Mouse (Mus musculus) megakaryocyte, adult 5-6 weeks (primary cell): ENCODE measurements around the gene Olfr666. TPM values are rescaled to one million over a fixed set of nuclear protein-coding genes. Genes with fewer than 3 reads are reported as not detected.
"Not testable (repeated sequence)": the region's sequence is repeated elsewhere in the genome, so short reads cannot be mapped to it uniquely, and the experiment has no call there.

ENCODE experiments used
- ATAC-seq: 2 replicates; pipeline ENCODE4 v1.8.0; 2016; ENCODE audit warnings: mild to moderate bottlenecking, inconsistent platforms; ENCODE audit not compliant: poor library complexity, severe bottlenecking
- total RNA-seq, 2 experiments: library from RNA; stranded (forward) in 1 of 2; stranded (reverse) in 1 of 2; fragments of 153-499, 151-499 nt in 1 of 2; fragments of 221-1000, 200-1000 nt in 1 of 2; gene quantifications; 2 replicates each; pipeline versions ENCODE4 v1.2.3 to v1.2.4; 2015 to 2017

Gene Olfr666
- total RNA-seq (2015) (not detected in 2 replicates), total RNA-seq (2017) (not detected in 2 replicates)

DNA sequence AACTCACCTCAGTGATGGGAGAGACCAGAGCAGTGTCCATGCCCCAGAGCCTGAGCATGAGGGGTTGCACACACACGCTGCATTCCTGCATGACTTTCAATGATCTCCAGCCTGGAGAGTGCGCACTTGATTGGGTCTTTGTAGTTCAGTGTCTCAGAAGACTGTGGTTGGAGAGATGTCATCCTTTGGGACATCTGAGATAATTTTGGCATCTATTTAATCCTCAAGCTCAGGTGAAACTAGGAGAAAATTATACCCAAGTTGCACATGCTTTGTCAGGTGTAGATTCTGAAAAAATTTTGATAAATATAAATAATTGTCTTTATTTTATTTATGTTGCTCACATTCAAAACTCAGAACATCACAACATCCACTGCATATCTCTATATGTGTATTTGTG is at the start of gene Olfr666:
Gene Olfr666, minus strand, starts transcription at position 101 of the 400 bp plus-strand sequence.
- no peak for ATAC-seq

DNA sequence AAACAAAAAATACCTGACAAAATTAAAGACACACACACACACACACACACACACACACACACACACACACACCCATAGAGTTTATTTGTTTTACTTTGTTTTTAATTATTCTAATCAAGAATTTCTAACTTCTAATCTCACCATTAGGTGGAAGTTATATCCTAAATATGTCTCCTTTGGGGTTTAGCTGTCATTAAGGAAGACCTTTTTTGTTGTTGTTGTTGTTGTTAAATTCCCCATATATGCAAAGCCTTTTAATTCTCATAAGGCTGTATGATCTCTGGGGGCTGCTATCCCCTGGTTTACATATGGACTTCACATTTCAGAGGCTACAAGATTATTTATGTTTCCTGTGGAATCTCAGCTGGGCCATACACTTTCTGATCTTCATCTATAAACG is 38.2 kb upstream of the Olfr666 start, which contains the start of gene Olfr669:
Gene Olfr669, plus strand, starts transcription at position 301 of the 400 bp plus-strand sequence.
- ATAC-seq: no peak

DNA sequence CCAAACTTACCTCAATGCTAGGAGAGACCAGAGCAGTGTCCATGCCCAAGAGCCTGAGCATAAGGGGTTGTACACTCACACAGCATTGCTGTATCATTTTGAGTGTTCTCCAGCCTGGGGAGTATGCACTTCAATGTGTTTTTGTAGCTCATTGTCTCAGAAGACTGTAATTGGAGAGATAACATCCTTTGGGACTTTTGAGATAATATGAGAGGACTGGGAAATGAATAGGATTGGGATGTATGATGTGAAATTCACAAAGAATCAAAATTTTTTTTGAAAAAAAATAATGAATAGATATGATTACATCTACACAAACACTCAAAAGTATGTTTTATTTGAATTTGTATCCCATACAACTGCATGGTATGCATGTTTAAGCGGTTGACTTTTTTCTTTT is 32.2 kb upstream of the Olfr666 start, which contains the start of gene Olfr668:
Gene Olfr668, minus strand, starts transcription at position 101 of the 400 bp plus-strand sequence.
- no peak for ATAC-seq

DNA sequence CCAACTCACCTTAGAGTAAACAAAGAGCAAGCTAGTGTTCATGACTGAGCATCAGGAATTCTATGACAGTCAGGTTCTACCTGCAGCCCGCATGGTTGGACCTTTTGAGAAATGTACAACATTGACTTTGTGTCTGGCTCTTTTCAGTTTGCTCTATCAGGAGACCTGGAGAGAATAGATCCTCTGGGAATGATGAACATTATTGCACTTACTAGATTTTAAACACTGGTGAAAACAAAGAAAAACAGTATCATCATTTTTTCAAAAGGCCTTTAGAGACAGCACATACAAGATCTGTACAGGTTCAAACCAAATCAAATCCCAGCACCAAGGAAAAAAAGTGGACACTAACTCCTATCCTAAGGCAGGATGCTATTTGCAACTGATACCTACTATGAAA is 25.6 kb upstream of the Olfr666 start, which contains the start of gene Olfr667:
Gene Olfr667, minus strand, starts transcription at position 101 of the 400 bp plus-strand sequence.
- ATAC-seq: no peak

DNA sequence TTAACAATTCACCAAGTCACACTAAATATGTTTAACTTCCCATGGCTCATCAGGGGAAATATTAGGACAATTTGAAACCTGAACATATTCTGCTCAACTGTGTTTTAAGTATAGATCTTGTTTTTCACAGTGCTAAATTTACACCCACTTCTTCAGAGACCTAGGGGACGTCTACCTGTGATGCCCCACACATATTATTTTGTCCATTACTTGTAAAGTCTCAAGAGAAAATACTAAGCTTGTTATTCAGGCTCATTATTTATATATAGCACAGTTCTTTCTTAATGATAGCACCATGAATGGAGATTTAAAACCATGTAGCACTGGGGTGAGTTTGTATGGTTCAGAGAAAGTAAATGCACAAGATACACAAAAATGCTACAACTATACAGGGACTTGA is 18.0 kb downstream of the Olfr666 start, which contains the start of gene Olfr665:
Gene Olfr665, plus strand, starts transcription at position 301 of the 400 bp plus-strand sequence.
- ATAC-seq: no peak

DNA sequence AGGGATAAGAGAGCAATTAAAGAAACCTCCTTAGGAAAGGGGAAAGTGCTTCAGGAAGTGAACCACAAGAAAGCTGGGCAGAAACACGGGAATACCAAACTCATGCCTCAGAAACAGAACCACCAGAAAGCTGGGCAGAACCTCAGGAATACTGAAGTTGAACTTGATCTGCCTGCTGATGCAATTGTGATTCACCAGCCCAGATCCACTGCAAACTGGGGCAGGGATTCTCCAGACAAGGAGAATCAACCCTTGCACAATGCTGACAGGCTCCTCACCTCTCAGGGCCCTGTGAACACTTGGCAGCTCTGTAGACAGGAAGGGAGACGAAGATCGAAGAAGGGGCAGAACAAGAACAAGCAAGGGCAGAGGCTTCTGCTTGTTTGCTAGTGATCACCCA is 34.4 kb downstream of the Olfr666 start:
- no peak for ATAC-seq

DNA sequence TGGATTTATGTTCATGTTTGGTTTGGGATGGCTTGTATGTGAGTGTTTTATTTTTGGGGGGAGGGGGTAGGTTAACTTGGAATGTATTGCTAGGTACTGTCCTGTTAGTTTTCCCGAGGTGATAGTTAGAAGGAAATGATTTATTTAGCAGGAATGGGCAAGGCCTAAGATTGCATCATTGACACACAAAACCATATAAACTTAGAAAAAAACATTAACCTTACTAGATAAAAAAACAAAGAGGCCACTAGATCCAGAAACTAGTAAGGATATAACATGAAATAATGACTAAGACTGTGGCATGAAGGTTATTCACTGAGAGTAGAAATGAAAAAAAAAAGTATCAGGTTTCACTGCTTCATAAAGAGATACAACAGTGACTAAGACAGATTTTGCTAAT is 38.1 kb downstream of the Olfr666 start:
- ATAC-seq: no peak

DNA sequence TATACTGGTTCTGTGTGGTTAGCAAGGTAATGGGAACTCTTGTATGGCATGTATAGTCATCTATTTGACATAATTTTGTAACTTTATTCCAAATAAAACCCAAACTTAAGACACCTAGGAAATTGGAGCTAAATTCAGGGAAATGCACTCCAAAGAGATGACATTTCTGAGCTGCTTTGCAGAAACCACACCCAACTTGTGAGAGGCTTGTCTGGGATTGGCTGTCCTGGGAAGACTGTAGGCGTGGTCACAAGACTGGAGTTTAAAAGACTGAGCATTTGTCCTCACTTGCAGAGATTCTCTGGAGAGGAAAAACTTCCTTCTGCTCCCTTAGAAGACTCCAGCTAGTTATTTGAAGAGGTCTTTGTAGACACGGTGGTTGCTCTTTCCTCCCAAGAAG is 39.0 kb downstream of the Olfr666 start, which contains the start of gene Usp17la:
Gene Usp17la, plus strand, starts transcription at position 301 of the 400 bp plus-strand sequence.
- not testable (repeated sequence) for ATAC-seq

DNA sequence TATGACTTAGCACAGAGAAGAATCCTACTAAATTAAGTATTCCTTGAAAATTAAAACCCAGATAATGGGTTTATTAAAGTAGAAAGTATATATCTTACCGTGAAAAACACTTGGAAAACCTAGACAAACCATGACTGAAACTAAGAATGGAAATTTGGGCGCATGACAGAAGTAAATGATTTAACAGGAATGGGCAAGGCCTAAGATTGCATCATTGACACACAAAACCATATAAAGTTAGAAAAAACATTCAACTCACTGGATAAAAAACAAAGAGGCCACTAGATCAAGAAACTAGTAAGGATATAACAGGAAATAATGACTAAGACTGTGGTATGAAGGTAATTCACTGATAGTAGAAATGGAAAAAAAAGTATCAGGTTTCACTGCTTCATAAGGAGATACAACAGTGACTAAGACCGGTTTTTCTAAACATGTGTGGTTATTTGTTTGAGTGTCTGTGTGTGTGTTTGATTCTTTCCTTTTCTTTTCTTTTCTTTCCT is 40.5 kb downstream of the Olfr666 start:
- no peak for ATAC-seq

DNA sequence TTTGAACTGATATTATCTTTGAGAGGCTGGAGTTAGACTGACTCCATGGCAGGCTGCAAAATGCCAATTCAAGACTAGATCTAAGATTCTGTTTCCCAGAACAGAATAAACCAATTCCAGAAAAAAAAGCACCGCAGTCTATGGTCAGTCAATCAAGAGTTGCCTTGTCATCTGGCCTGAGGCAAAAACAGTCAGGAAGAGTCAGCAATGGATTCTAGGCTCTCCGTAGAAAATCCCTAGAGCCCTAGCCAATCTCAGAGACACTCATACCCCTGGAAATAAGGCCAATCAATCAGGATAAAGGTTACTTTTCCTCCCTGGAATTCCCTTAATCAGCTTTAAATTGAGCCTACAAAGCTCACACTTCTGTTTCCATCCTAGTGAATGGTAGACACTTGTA is 44.2 kb downstream of the Olfr666 start:
- ATAC-seq: not testable (repeated sequence)

DNA sequence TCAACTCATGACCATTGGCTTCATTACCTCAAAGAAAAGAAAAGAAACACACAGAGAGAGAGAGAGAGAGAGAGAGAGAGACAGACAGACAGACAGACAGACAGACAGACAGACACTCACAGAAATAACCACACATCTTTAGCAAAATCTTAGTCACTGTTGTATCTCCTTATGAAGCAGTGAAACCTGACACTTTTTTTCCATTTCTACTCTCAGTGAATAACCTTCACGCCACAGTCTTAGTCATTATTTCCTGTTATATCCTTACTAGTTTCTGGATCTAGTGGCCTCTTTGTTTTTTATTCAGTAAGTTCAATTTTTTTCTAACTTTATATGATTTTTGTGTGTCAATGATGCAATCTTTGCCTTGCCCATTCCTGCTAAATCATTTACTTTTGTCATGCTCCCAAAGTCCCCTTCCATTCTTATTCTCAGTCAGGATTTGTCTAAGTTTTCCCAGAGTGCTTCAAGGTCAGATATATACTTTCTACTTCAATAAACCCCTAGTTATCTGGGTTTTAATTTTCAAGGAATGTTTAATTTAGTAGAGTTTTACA is 51.9 kb downstream of the Olfr666 start:
- ATAC-seq: no peak

DNA sequence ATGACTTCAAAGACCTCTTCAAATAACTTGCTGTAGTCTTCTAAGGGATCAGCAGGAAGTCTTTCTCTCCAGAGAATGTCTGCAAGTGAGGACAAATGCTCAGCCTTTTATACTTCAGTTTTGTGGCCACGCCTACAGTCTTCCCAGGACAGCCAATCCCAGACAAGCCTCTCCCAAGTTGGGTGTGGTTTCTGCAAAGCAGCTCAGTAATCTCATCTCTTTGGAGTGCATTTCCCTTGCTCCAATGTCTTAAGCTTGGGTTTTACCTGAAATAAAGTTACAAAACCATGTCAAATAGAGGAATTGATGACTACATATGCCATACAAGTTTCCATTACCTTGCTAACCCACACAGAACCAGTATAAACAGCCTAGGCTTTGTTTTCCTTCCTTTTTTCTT is 53.2 kb downstream of the Olfr666 start, which contains the start of gene Usp17lb:
Gene Usp17lb, minus strand, starts transcription at position 101 of the 400 bp plus-strand sequence.
- ATAC-seq: no peak

Other genes starting within 250 kb of the Olfr666 start
- gene Olfr658, start 248.6 kb downstream of the Olfr666 start, total RNA-seq (2015): not detected in 2 replicates
- not detected in 2 replicates for gene Olfr658, start 248.6 kb downstream of the Olfr666 start, total RNA-seq (2017)
- not detected in 2 replicates for gene Olfr659, start 229.2 kb downstream of the Olfr666 start, total RNA-seq (2015)
- gene Olfr659, start 229.2 kb downstream of the Olfr666 start, total RNA-seq (2017): not detected in 2 replicates
- gene Olfr661, start 209.5 kb downstream of the Olfr666 start, total RNA-seq (2015): not detected in 2 replicates
- gene Olfr661, start 209.5 kb downstream of the Olfr666 start, total RNA-seq (2017): not detected in 2 replicates
- not detected in 2 replicates for gene Usp17le, start 118.5 kb downstream of the Olfr666 start, total RNA-seq (2015)
- not detected in 2 replicates for gene Usp17le, start 118.5 kb downstream of the Olfr666 start, total RNA-seq (2017)
- gene Usp17lb, start 53.3 kb downstream of the Olfr666 start, total RNA-seq (2015): not detected in 2 replicates
- gene Usp17lb, start 53.3 kb downstream of the Olfr666 start, total RNA-seq (2017): not detected in 2 replicates
- gene Usp17la, start 38.9 kb downstream of the Olfr666 start, total RNA-seq (2015): not detected in 2 replicates
- gene Usp17la, start 38.9 kb downstream of the Olfr666 start, total RNA-seq (2017): not detected in 2 replicates
- gene Olfr665, start 17.9 kb downstream of the Olfr666 start, total RNA-seq (2015): not detected in 2 replicates
- not detected in 2 replicates for gene Olfr665, start 17.9 kb downstream of the Olfr666 start, total RNA-seq (2017)
- gene Olfr667, start 25.5 kb upstream of the Olfr666 start, total RNA-seq (2015): not detected in 2 replicates
- not detected in 2 replicates for gene Olfr667, start 25.5 kb upstream of the Olfr666 start, total RNA-seq (2017)
- not detected in 2 replicates for gene Olfr668, start 32.1 kb upstream of the Olfr666 start, total RNA-seq (2015)
- gene Olfr668, start 32.1 kb upstream of the Olfr666 start, total RNA-seq (2017): not detected in 2 replicates
- not detected in 2 replicates for gene Olfr669, start 38.3 kb upstream of the Olfr666 start, total RNA-seq (2015)
- not detected in 2 replicates for gene Olfr669, start 38.3 kb upstream of the Olfr666 start, total RNA-seq (2017)
- gene Olfr670, start 66.7 kb upstream of the Olfr666 start, total RNA-seq (2015): not detected in 2 replicates
- gene Olfr670, start 66.7 kb upstream of the Olfr666 start, total RNA-seq (2017): not detected in 2 replicates
- gene Olfr671, start 83.2 kb upstream of the Olfr666 start, total RNA-seq (2015): not detected in 2 replicates
- not detected in 2 replicates for gene Olfr671, start 83.2 kb upstream of the Olfr666 start, total RNA-seq (2017)
- not detected in 2 replicates for gene Olfr672, start 106.1 kb upstream of the Olfr666 start, total RNA-seq (2015)
- gene Olfr672, start 106.1 kb upstream of the Olfr666 start, total RNA-seq (2017): not detected in 2 replicates
- gene Olfr675, start 132.5 kb upstream of the Olfr666 start, total RNA-seq (2015): not detected in 2 replicates
- gene Olfr675, start 132.5 kb upstream of the Olfr666 start, total RNA-seq (2017): not detected in 2 replicates
- not detected in 2 replicates for gene Olfr676, start 136.7 kb upstream of the Olfr666 start, total RNA-seq (2015)
- gene Olfr676, start 136.7 kb upstream of the Olfr666 start, total RNA-seq (2017): not detected in 2 replicates
- gene Olfr677, start 155.4 kb upstream of the Olfr666 start, total RNA-seq (2015): not detected in 2 replicates
- not detected in 2 replicates for gene Olfr677, start 155.4 kb upstream of the Olfr666 start, total RNA-seq (2017)
- not detected in 2 replicates for gene Olfr678, start 168.5 kb upstream of the Olfr666 start, total RNA-seq (2015)
- gene Olfr678, start 168.5 kb upstream of the Olfr666 start, total RNA-seq (2017): not detected in 2 replicates
- gene Olfr679, start 185.3 kb upstream of the Olfr666 start, total RNA-seq (2015): not detected in 2 replicates
- gene Olfr679, start 185.3 kb upstream of the Olfr666 start, total RNA-seq (2017): not detected in 2 replicates
- not detected in 2 replicates for gene Olfr680-ps1, start 196.9 kb upstream of the Olfr666 start, total RNA-seq (2015)
- gene Olfr680-ps1, start 196.9 kb upstream of the Olfr666 start, total RNA-seq (2017): not detected in 2 replicates
- not detected in 2 replicates for gene Olfr681, start 220.9 kb upstream of the Olfr666 start, total RNA-seq (2015)
- not detected in 2 replicates for gene Olfr681, start 220.9 kb upstream of the Olfr666 start, total RNA-seq (2017)